Mouse (Mus musculus): ENCODE measurements around the gene Osbpl9. TPM values are rescaled to one million over a fixed set of nuclear protein-coding genes. Genes with fewer than 3 reads are reported as not detected.

Gene Osbpl9
- polyA plus RNA-seq, 1 experiment from 2014 or later, result 28.6 TPM

- no peaks in the 10 kb centered on the region for H3K27me3 ChIP-seq (ENCODE audit: control insufficient read depth, insufficient read depth, low read depth, low read length)
- no peak overlapping the region for H3K4me3 ChIP-seq (ENCODE audit: low read depth, low read length)
- H3K4me1 ChIP-seq (ENCODE audit: control insufficient read depth, low read depth, low read length), result no peaks in the 10 kb centered on the region
- ATAC-seq (ENCODE audit: low read depth), result no peak
- no peak overlapping the region for H3K9ac ChIP-seq (ENCODE audit: low read depth, low read length)
- no peaks in the 10 kb centered on the region for H3K9me3 ChIP-seq (replicated peaks; ENCODE audit: control insufficient read depth, low read length)
- no peaks in the 10 kb centered on the region for H3K36me3 ChIP-seq (ENCODE audit: control insufficient read depth, insufficient read depth)
- WGBS (ENCODE audit: insufficient replicate concordance), result 60% methylated on average over 9 of the region's 9 CpGs
- no peak overlapping the region for H3K27ac ChIP-seq (ENCODE audit: low read length)
- no peak overlapping the region for H3K4me2 ChIP-seq (ENCODE audit: low read depth, low read length)
Measured at GRCm38 (mm10) chr4:109234806-109235350, 32.8 kb upstream of the Osbpl9 start.

GRCm38 (mm10) chr4:109234185-109234584 is 32.1 kb upstream of the Osbpl9 start, which contains the start of gene Calr4:
Calr4 (plus strand) TSS chr4:109234485.
- no peaks in the 10 kb centered on the region for H3K36me3 ChIP-seq (ENCODE audit: control insufficient read depth, insufficient read depth)
- no peak for ATAC-seq (ENCODE audit: low read depth)
- 60% methylated on average over 2 of the region's 2 CpGs for WGBS (ENCODE audit: insufficient replicate concordance)
- H3K4me3 ChIP-seq (ENCODE audit: low read depth, low read length), result no peak within 1 kb of the TSS
- H3K9me3 ChIP-seq (replicated peaks; ENCODE audit: control insufficient read depth, low read length), result no peaks in the 10 kb centered on the region
- H3K27ac ChIP-seq (ENCODE audit: low read length), result no peak within 1 kb of the TSS
- no peak within 1 kb of the TSS for H3K4me2 ChIP-seq (ENCODE audit: low read depth, low read length)
- no peak within 1 kb of the TSS for H3K9ac ChIP-seq (ENCODE audit: low read depth, low read length)
- no peaks in the 10 kb centered on the region for H3K27me3 ChIP-seq (ENCODE audit: control insufficient read depth, insufficient read depth, low read depth, low read length)
- H3K4me1 ChIP-seq (ENCODE audit: control insufficient read depth, low read depth, low read length), result no peaks in the 10 kb centered on the region

DNA sequence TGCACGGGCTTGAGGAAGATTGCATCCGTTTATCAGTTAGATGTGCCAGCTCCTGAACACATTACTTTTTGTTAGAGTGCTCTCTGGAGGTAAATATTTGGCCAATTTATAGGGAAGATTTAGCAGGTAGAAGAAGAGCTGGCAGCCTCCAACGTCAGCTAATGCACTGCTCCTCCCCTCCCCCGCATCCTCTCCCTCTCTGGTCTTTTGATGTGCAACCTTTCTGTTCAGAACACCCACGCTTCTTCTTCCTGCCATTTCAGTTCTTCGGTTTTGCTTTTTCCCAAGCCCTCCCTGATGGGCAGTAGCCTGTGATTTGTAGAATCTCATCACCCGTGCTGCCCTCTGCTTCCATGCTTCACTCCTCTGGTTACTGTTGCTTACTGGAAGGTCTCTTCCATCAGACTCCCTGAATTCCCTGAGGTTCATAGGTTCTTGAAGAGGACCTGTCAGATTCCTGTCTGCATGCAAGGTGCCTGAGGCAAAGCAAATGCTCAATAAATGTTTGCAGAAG is 27.8 kb upstream of the Osbpl9 start:
- Histone ChIP-seq H3K4me2 (ENCODE audit: low read depth, low read length) (no peak overlapping the region), H3K4me3 (ENCODE audit: low read depth, low read length) (no peak overlapping the region), H3K4me1 (ENCODE audit: control insufficient read depth, low read depth, low read length) (no peaks in the 10 kb centered on the region), H3K27me3 (ENCODE audit: control insufficient read depth, insufficient read depth, low read depth, low read length) (no peaks in the 10 kb centered on the region), H3K27ac (ENCODE audit: low read length) (no peak overlapping the region), H3K9me3 (replicated peaks; ENCODE audit: control insufficient read depth, low read length) (no peaks in the 10 kb centered on the region), H3K36me3 (ENCODE audit: control insufficient read depth, insufficient read depth) (no peaks in the 10 kb centered on the region), H3K9ac (ENCODE audit: low read depth, low read length) (no peak overlapping the region)
- no peak for ATAC-seq (ENCODE audit: low read depth)
- 41% methylated on average over 7 of the region's 7 CpGs for WGBS (ENCODE audit: insufficient replicate concordance)

DNA sequence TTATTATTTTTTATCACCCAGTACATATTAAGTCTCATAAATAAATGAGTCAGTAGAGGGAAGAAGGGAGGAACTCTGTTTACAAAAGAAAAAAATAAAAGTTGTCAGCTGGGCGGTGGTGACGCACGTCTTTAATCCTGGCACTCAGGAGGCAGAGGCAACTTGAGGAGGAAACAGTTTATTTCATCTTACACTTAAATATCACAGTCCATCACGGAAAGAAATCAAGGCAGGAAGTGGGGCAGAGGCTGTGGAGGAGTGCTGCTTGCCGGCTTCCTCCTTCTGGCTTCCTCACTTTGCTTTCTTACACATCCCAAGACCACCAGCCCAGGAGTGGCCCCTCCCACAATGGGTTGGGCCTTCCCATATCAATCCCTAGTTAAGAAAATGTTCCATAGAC is 24.0 kb upstream of the Osbpl9 start:
- Histone ChIP-seq H3K4me2 (ENCODE audit: low read depth, low read length) (no peak overlapping the region), H3K9ac (ENCODE audit: low read depth, low read length) (no peak overlapping the region), H3K9me3 (replicated peaks; ENCODE audit: control insufficient read depth, low read length) (no peaks in the 10 kb centered on the region), H3K4me3 (ENCODE audit: low read depth, low read length) (no peak overlapping the region), H3K27ac (ENCODE audit: low read length) (no peak overlapping the region), H3K36me3 (ENCODE audit: control insufficient read depth, insufficient read depth) (no peaks in the 10 kb centered on the region), H3K4me1 (ENCODE audit: control insufficient read depth, low read depth, low read length) (no peaks in the 10 kb centered on the region), H3K27me3 (ENCODE audit: control insufficient read depth, insufficient read depth, low read depth, low read length) (no peaks in the 10 kb centered on the region)
- ATAC-seq (ENCODE audit: low read depth), result no peak
- 38% methylated on average over 5 of the region's 5 CpGs for WGBS (ENCODE audit: insufficient replicate concordance)

GRCm38 (mm10) chr4:109225606-109226005 is 23.5 kb upstream of the Osbpl9 start:
- Histone ChIP-seq H3K36me3 (ENCODE audit: control insufficient read depth, insufficient read depth) (no peaks in the 10 kb centered on the region), H3K27me3 (ENCODE audit: control insufficient read depth, insufficient read depth, low read depth, low read length) (no peaks in the 10 kb centered on the region), H3K4me2 (ENCODE audit: low read depth, low read length) (no peak overlapping the region), H3K4me3 (ENCODE audit: low read depth, low read length) (no peak overlapping the region), H3K9me3 (replicated peaks; ENCODE audit: control insufficient read depth, low read length) (no peaks in the 10 kb centered on the region), H3K27ac (ENCODE audit: low read length) (no peak overlapping the region), H3K4me1 (ENCODE audit: control insufficient read depth, low read depth, low read length) (no peaks in the 10 kb centered on the region), H3K9ac (ENCODE audit: low read depth, low read length) (no peak overlapping the region)
- ATAC-seq (ENCODE audit: low read depth), result no peak
- 74% methylated on average over 6 of the region's 6 CpGs for WGBS (ENCODE audit: insufficient replicate concordance)

DNA sequence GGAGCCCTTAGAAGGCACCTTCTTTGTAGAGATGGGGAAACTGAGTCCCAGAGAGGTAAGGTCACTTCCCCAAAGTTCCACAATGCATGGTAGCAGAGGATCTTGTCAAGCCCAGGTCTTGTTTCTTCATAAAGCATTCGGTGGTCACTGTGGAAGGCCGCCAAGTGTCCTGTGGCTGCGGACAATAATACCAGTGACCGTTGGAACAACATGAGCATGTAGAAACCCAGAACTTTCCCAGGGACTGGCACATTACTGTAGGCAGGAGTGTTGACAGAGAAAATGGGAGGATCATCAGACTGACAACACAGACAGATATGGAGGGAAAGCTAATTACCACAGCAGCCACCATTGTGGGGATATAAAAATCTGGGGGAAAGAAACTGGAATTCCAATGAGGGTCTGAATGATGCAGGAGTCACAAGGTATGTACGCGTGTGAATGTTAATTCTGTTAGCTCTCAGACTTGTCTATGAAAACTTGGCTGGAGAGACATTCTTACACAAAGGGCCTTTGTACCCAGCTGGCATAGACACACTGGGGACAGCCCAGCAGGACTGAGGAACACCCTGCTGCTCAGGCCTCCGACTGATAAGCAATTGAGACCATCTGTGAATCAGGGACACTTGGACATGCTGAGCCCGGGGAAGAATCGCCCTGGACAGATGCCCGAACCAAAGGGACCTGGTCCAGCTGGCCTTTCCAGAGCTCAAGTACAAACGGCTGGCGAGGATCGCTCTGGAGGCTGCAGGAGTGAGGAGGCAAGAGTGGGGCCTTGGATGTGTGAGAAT is 22.9 kb upstream of the Osbpl9 start:
- no peak overlapping the region for H3K9ac ChIP-seq (ENCODE audit: low read depth, low read length)
- H3K36me3 ChIP-seq (ENCODE audit: control insufficient read depth, insufficient read depth), result no peaks in the 10 kb centered on the region
- no peak overlapping the region for H3K4me2 ChIP-seq (ENCODE audit: low read depth, low read length)
- no peak for ATAC-seq (ENCODE audit: low read depth)
- no peaks in the 10 kb centered on the region for H3K9me3 ChIP-seq (replicated peaks; ENCODE audit: control insufficient read depth, low read length)
- no peak overlapping the region for H3K4me3 ChIP-seq (ENCODE audit: low read depth, low read length)
- H3K27me3 ChIP-seq (ENCODE audit: control insufficient read depth, insufficient read depth, low read depth, low read length), result no peaks in the 10 kb centered on the region
- no peaks in the 10 kb centered on the region for H3K4me1 ChIP-seq (ENCODE audit: control insufficient read depth, low read depth, low read length)
- H3K27ac ChIP-seq (ENCODE audit: low read length), result no peak overlapping the region
- 73% methylated on average over 13 of the region's 13 CpGs for WGBS (ENCODE audit: insufficient replicate concordance)

GRCm38 (mm10) chr4:109222001-109222400 is 19.9 kb upstream of the Osbpl9 start:
- Histone ChIP-seq H3K4me1 (ENCODE audit: control insufficient read depth, low read depth, low read length) (no peaks in the 10 kb centered on the region), H3K27ac (ENCODE audit: low read length) (no peak overlapping the region), H3K4me3 (ENCODE audit: low read depth, low read length) (no peak overlapping the region), H3K27me3 (ENCODE audit: control insufficient read depth, insufficient read depth, low read depth, low read length) (no peaks in the 10 kb centered on the region), H3K9me3 (replicated peaks; ENCODE audit: control insufficient read depth, low read length) (no peaks in the 10 kb centered on the region), H3K9ac (ENCODE audit: low read depth, low read length) (no peak overlapping the region), H3K36me3 (ENCODE audit: control insufficient read depth, insufficient read depth) (no peaks in the 10 kb centered on the region), H3K4me2 (ENCODE audit: low read depth, low read length) (no peak overlapping the region)
- ATAC-seq (ENCODE audit: low read depth), result no peak
- WGBS (ENCODE audit: insufficient replicate concordance), result 55% methylated on average over 3 of the region's 3 CpGs

GRCm38 (mm10) chr4:109220441-109220940 is 18.4 kb upstream of the Osbpl9 start:
- ATAC-seq (ENCODE audit: low read depth), result no peak
- H3K27ac ChIP-seq (ENCODE audit: low read length), result no peak overlapping the region
- H3K9me3 ChIP-seq (replicated peaks; ENCODE audit: control insufficient read depth, low read length), result no peaks in the 10 kb centered on the region
- no peak overlapping the region for H3K9ac ChIP-seq (ENCODE audit: low read depth, low read length)
- H3K27me3 ChIP-seq (ENCODE audit: control insufficient read depth, insufficient read depth, low read depth, low read length), result no peaks in the 10 kb centered on the region
- H3K4me2 ChIP-seq (ENCODE audit: low read depth, low read length), result no peak overlapping the region
- H3K4me3 ChIP-seq (ENCODE audit: low read depth, low read length), result no peak overlapping the region
- 72% methylated on average over 14 of the region's 14 CpGs for WGBS (ENCODE audit: insufficient replicate concordance)
- no peaks in the 10 kb centered on the region for H3K4me1 ChIP-seq (ENCODE audit: control insufficient read depth, low read depth, low read length)
- no peaks in the 10 kb centered on the region for H3K36me3 ChIP-seq (ENCODE audit: control insufficient read depth, insufficient read depth)

GRCm38 (mm10) chr4:109218008-109218407 is 15.9 kb upstream of the Osbpl9 start:
- Histone ChIP-seq H3K4me2 (ENCODE audit: low read depth, low read length) (no peak overlapping the region), H3K27ac (ENCODE audit: low read length) (no peak overlapping the region), H3K9ac (ENCODE audit: low read depth, low read length) (no peak overlapping the region), H3K4me3 (ENCODE audit: low read depth, low read length) (no peak overlapping the region), H3K9me3 (replicated peaks; ENCODE audit: control insufficient read depth, low read length) (no peaks in the 10 kb centered on the region), H3K4me1 (ENCODE audit: control insufficient read depth, low read depth, low read length) (no peaks in the 10 kb centered on the region), H3K36me3 (ENCODE audit: control insufficient read depth, insufficient read depth) (no peaks in the 10 kb centered on the region), H3K27me3 (ENCODE audit: control insufficient read depth, insufficient read depth, low read depth, low read length) (no peaks in the 10 kb centered on the region)
- no peak for ATAC-seq (ENCODE audit: low read depth)
- WGBS (ENCODE audit: insufficient replicate concordance), result 59% methylated on average over 7 of the region's 7 CpGs

Data from liver, embryonic 16.5 days (tissue).